Mouse (Mus musculus): ENCODE measurements around the gene Ikzf4. TPM values are rescaled to one million over a fixed set of nuclear protein-coding genes. Genes with fewer than 3 reads are reported as not detected.
"Not testable (repeated sequence)": the region's sequence is repeated elsewhere in the genome, so short reads cannot be mapped to it uniquely, and the experiment has no call there.

Ikzf4 gene
- polyA plus RNA-seq, 2 experiments, result 0.05 to 0.18 TPM

GRCm38 (mm10) chr10:128626311-128627310 lies 19.2 kb downstream of the Ikzf4 start, which contains the start of gene Rps26:
Rps26 (minus strand) TSS chr10:128626747.
- no peaks in the 10 kb centered on the region for H3K27me3 ChIP-seq (ENCODE audit: control insufficient read depth, insufficient read depth, low read length)
- H3K4me1 ChIP-seq (replicated peaks; ENCODE audit: control insufficient read depth in 2 of 2, insufficient read depth in 2 of 2, low read length in 1 of 2), result peaks cover 42 to 44% of the 10 kb centered on the region in 2 experiments
- peak within 1 kb of the TSS; percentile 89 to 91 for H3K4me3 ChIP-seq (ENCODE audit: insufficient read depth in 1 of 2, low read depth in 2 of 2, low read length in 2 of 2)
- WGBS (ENCODE audit: insufficient replicate concordance), result under 1% methylated on average over 40 of the region's 40 CpGs
- H3K4me2 ChIP-seq (ENCODE audit: low read depth), result peak within 1 kb of the TSS; percentile 95
- DNase-seq (ENCODE audit: low read depth in 3 of 3, low spot score in 3 of 3) (peak; percentile 98 to 99 (median 99)), ATAC-seq (ENCODE audit: insufficient read depth) (peak; percentile 90)
- no peaks in the 10 kb centered on the region for H3K9me3 ChIP-seq (ENCODE audit: control insufficient read depth, low read length)
- peak within 1 kb of the TSS; percentile 81 for H3K27ac ChIP-seq
- peak within 1 kb of the TSS; percentile 95 for H3K9ac ChIP-seq (replicated peaks)
- H3K36me3 ChIP-seq (replicated peaks; ENCODE audit: control insufficient read depth, insufficient read depth, low read depth), result peaks cover 25% of the 10 kb centered on the region
- peak; percentile 50; the same call in 1 of the 2 replicates for TF ChIP-seq CTCF (IDR thresholded peaks at IDR 0.05; ENCODE audit: low read depth)
- TF ChIP-seq EP300 (IDR thresholded peaks at IDR 0.05; ENCODE audit: low read depth), result peak; percentile 50; the same call in 1 of the 2 replicates

GRCm38 (mm10) chr10:128625287-128625894 lies 20.4 kb downstream of the Ikzf4 start:
- no peaks in the 10 kb centered on the region for H3K9me3 ChIP-seq (ENCODE audit: control insufficient read depth, low read length)
- H3K4me3 ChIP-seq (ENCODE audit: insufficient read depth in 1 of 2, low read depth in 2 of 2, low read length in 2 of 2), result peak overlapping the region; percentile 89 to 91
- H3K27ac ChIP-seq, result peak overlapping the region; percentile 81
- peak; percentile 57 to 71 (median 68) for DNase-seq (ENCODE audit: low read depth in 3 of 3, low spot score in 3 of 3)
- H3K36me3 ChIP-seq (replicated peaks; ENCODE audit: control insufficient read depth, insufficient read depth, low read depth), result peaks cover 25% of the 10 kb centered on the region
- no peak for TF ChIP-seq EP300 (IDR thresholded peaks at IDR 0.05; ENCODE audit: low read depth)
- TF ChIP-seq CTCF (IDR thresholded peaks at IDR 0.05; ENCODE audit: low read depth), result no peak
- H3K4me1 ChIP-seq (replicated peaks; ENCODE audit: control insufficient read depth in 2 of 2, insufficient read depth in 2 of 2, low read length in 1 of 2), result peaks cover 37 to 39% of the 10 kb centered on the region in 2 experiments
- H3K27me3 ChIP-seq (ENCODE audit: control insufficient read depth, insufficient read depth, low read length), result no peaks in the 10 kb centered on the region
- WGBS (ENCODE audit: insufficient replicate concordance), result 11% methylated on average over 7 of the region's 7 CpGs
- peak overlapping the region; percentile 95 for H3K9ac ChIP-seq (replicated peaks)
- peak overlapping the region; percentile 95 for H3K4me2 ChIP-seq (ENCODE audit: low read depth)
- peak; percentile 40 for ATAC-seq (ENCODE audit: insufficient read depth)

- WGBS (ENCODE audit: insufficient replicate concordance), result 72% methylated on average over 4 of the region's 4 CpGs
- H3K36me3 ChIP-seq (replicated peaks; ENCODE audit: control insufficient read depth, insufficient read depth, low read depth), result peaks cover 25% of the 10 kb centered on the region
- H3K4me2 ChIP-seq (ENCODE audit: low read depth); ATAC-seq (ENCODE audit: insufficient read depth); H3K27me3 ChIP-seq (ENCODE audit: control insufficient read depth, insufficient read depth, low read length); H3K9me3 ChIP-seq (ENCODE audit: control insufficient read depth, low read length); H3K27ac ChIP-seq; DNase-seq (ENCODE audit: low read depth in 3 of 3, low spot score in 3 of 3); H3K4me3 ChIP-seq (ENCODE audit: insufficient read depth in 1 of 2, low read depth in 2 of 2, low read length in 2 of 2); H3K9ac ChIP-seq (replicated peaks): not testable (repeated sequence)
- H3K4me1 ChIP-seq (replicated peaks; ENCODE audit: control insufficient read depth in 2 of 2, insufficient read depth in 2 of 2, low read length in 1 of 2), result peaks cover 20 to 21% of the 10 kb centered on the region in 2 experiments
Measured at GRCm38 (mm10) chr10:128623106-128623613, 22.6 kb downstream of the Ikzf4 start.

GRCm38 (mm10) chr10:128622702-128623101 lies 23.1 kb downstream of the Ikzf4 start:
- Histone ChIP-seq H3K36me3 (replicated peaks; ENCODE audit: control insufficient read depth, insufficient read depth, low read depth) (peaks cover 25% of the 10 kb centered on the region), H3K4me2 (ENCODE audit: low read depth) (no peak overlapping the region), H3K9ac (replicated peaks) (no peak overlapping the region), H3K4me3 (ENCODE audit: insufficient read depth in 1 of 2, low read depth in 2 of 2, low read length in 2 of 2) (no peak overlapping the region), H3K4me1 (replicated peaks; ENCODE audit: control insufficient read depth in 2 of 2, insufficient read depth in 2 of 2, low read length in 1 of 2) (peaks cover 15 to 17% of the 10 kb centered on the region in 2 experiments), H3K27ac (no peak overlapping the region), H3K27me3 (ENCODE audit: control insufficient read depth, insufficient read depth, low read length) (no peaks in the 10 kb centered on the region), H3K9me3 (ENCODE audit: control insufficient read depth, low read length) (no peaks in the 10 kb centered on the region)
- no peak for ATAC-seq (ENCODE audit: insufficient read depth)
- WGBS (ENCODE audit: insufficient replicate concordance), result 62% methylated on average over 4 of the region's 4 CpGs
- TF ChIP-seq CTCF (IDR thresholded peaks at IDR 0.05; ENCODE audit: low read depth) (no peak), EP300 (IDR thresholded peaks at IDR 0.05; ENCODE audit: low read depth) (no peak)
- DNase-seq (ENCODE audit: low read depth in 3 of 3, low spot score in 3 of 3), result no peak

Measured in liver, embryonic 14.5 days (tissue).